Mouse (Mus musculus): ENCODE data around the gene Itgad.

Gene Itgad

GRCm38 (mm10) chr7:128244410-128245025 lies 90.3 kb downstream of the Itgad start:
- DNase-seq (ENCODE audit: low spot score) = no peak

GRCm38 (mm10) chr7:128245547-128245946 lies 91.4 kb downstream of the Itgad start:
- DNase-seq (ENCODE audit: low spot score) = no peak

- peak; percentile 77 for DNase-seq (ENCODE audit: low spot score)
Measured at GRCm38 (mm10) chr7:128246496-128247391, 92.6 kb downstream of the Itgad start, which contains the start of gene Tgfb1i1. Gene Tgfb1i1 (plus strand): TSS chr7:128246812.

- DNase-seq (ENCODE audit: low spot score) = peak; percentile 93
Measured at GRCm38 (mm10) chr7:128247443-128247842, 93.3 kb downstream of the Itgad start.

GRCm38 (mm10) chr7:128248081-128249042 lies 94.2 kb downstream of the Itgad start:
- no peak for DNase-seq (ENCODE audit: low spot score)

GRCm38 (mm10) chr7:128249998-128250397 lies 95.8 kb downstream of the Itgad start:
- no peak for DNase-seq (ENCODE audit: low spot score)

GRCm38 (mm10) chr7:128251946-128252345 lies 97.8 kb downstream of the Itgad start:
- DNase-seq (ENCODE audit: low spot score) = peak; percentile 35

- peak; percentile 70 for DNase-seq (ENCODE audit: low spot score)
Measured at GRCm38 (mm10) chr7:128252609-128253008, 98.4 kb downstream of the Itgad start.

- no peak for DNase-seq (ENCODE audit: low spot score)
Measured at GRCm38 (mm10) chr7:128254978-128255377, 100.8 kb downstream of the Itgad start.

- no peak for DNase-seq (ENCODE audit: low spot score)
Measured at GRCm38 (mm10) chr7:128255757-128256156, 101.6 kb downstream of the Itgad start.

GRCm38 (mm10) chr7:128256783-128257334 lies 102.7 kb downstream of the Itgad start:
- peak; percentile 78 for DNase-seq (ENCODE audit: low spot score)

- DNase-seq (ENCODE audit: low spot score) = no peak
Measured at GRCm38 (mm10) chr7:128265411-128265810, 111.2 kb downstream of the Itgad start, which contains the start of gene Slc5a2. Gene Slc5a2 (plus strand): TSS chr7:128265657.

- DNase-seq (ENCODE audit: low spot score) = no peak
Measured at GRCm38 (mm10) chr7:128266056-128266455, 111.9 kb downstream of the Itgad start.

- no peak for DNase-seq (ENCODE audit: low spot score)
Measured at GRCm38 (mm10) chr7:128267391-128267790, 113.2 kb downstream of the Itgad start.

GRCm38 (mm10) chr7:128267813-128268212 lies 113.6 kb downstream of the Itgad start:
- DNase-seq (ENCODE audit: low spot score) = no peak

- no peak for DNase-seq (ENCODE audit: low spot score)
Measured at GRCm38 (mm10) chr7:128270431-128270850, 116.3 kb downstream of the Itgad start.

- no peak for DNase-seq (ENCODE audit: low spot score)
Measured at GRCm38 (mm10) chr7:128271496-128271895, 117.3 kb downstream of the Itgad start.
